Mouse (Mus musculus): ENCODE results near the gene Tgoln1. TPM values are rescaled to one million over a fixed set of nuclear protein-coding genes. Genes with fewer than 3 reads are reported as not detected.
A peak's percentile ranks its signal among the peaks of the same experiment; 100 is the strongest.

Gene Tgoln1
- polyA plus RNA-seq, 1 experiment from 2014 or later: 21.9 TPM

GRCm38 (mm10) chr6:72607060-72607459 lies 9.7 kb downstream of the Tgoln1 start:
- Histone ChIP-seq H3K9ac (no peak overlapping the region), H3K27ac (no peak overlapping the region), H3K9me3 (no peaks in the 10 kb centered on the region), H3K4me3 (no peak overlapping the region), H3K36me3 (peaks cover 64% of the 10 kb centered on the region), H3K4me2 (no peak overlapping the region), H3K27me3 (no peaks in the 10 kb centered on the region), H3K4me1 (no peaks in the 10 kb centered on the region)
- WGBS: 79% methylated on average over 4 of the region's 4 CpGs
- ATAC-seq (ENCODE audit: insufficient number of reproducible peaks, insufficient read depth, low FRiP score, low TSS enrichment, low read depth): no peak

GRCm38 (mm10) chr6:72604066-72604465 lies 12.7 kb downstream of the Tgoln1 start:
- peaks cover 5% of the 10 kb centered on the region for H3K4me1 ChIP-seq
- no peaks in the 10 kb centered on the region for H3K9me3 ChIP-seq
- H3K4me3 ChIP-seq: no peak overlapping the region
- H3K9ac ChIP-seq: no peak overlapping the region
- H3K27ac ChIP-seq: no peak overlapping the region
- no peak for ATAC-seq (ENCODE audit: insufficient number of reproducible peaks, insufficient read depth, low FRiP score, low TSS enrichment, low read depth)
- H3K36me3 ChIP-seq: peaks cover 34% of the 10 kb centered on the region
- no peaks in the 10 kb centered on the region for H3K27me3 ChIP-seq
- no peak overlapping the region for H3K4me2 ChIP-seq
- WGBS: 76% methylated on average over 2 of the region's 2 CpGs

- WGBS: 58% methylated on average over 1 of the region's 1 CpGs
- Histone ChIP-seq H3K4me2 (no peak overlapping the region), H3K9ac (no peak overlapping the region), H3K27me3 (no peaks in the 10 kb centered on the region), H3K4me1 (peaks cover 18% of the 10 kb centered on the region), H3K36me3 (peaks cover 17% of the 10 kb centered on the region), H3K9me3 (no peaks in the 10 kb centered on the region), H3K27ac (no peak overlapping the region), H3K4me3 (no peak overlapping the region)
- no peak for ATAC-seq (ENCODE audit: insufficient number of reproducible peaks, insufficient read depth, low FRiP score, low TSS enrichment, low read depth)
Observed at GRCm38 (mm10) chr6:72601732-72602131, 15.1 kb downstream of the Tgoln1 start.

- no peak overlapping the region for H3K4me3 ChIP-seq
- 80% methylated on average over 12 of the region's 12 CpGs for WGBS
- no peak overlapping the region for H3K9ac ChIP-seq
- H3K9me3 ChIP-seq: no peaks in the 10 kb centered on the region
- H3K27me3 ChIP-seq: no peaks in the 10 kb centered on the region
- no peak for ATAC-seq (ENCODE audit: insufficient number of reproducible peaks, insufficient read depth, low FRiP score, low TSS enrichment, low read depth)
- no peak overlapping the region for H3K4me2 ChIP-seq
- H3K36me3 ChIP-seq: peaks cover 8% of the 10 kb centered on the region
- no peak overlapping the region for H3K27ac ChIP-seq
- H3K4me1 ChIP-seq: peaks cover 18% of the 10 kb centered on the region
Observed at GRCm38 (mm10) chr6:72600771-72601170, 16.0 kb downstream of the Tgoln1 start.

GRCm38 (mm10) chr6:72600216-72600615 lies 16.6 kb downstream of the Tgoln1 start:
- H3K27me3 ChIP-seq: no peaks in the 10 kb centered on the region
- H3K4me3 ChIP-seq: no peak overlapping the region
- H3K9me3 ChIP-seq: no peaks in the 10 kb centered on the region
- no peak for ATAC-seq (ENCODE audit: insufficient number of reproducible peaks, insufficient read depth, low FRiP score, low TSS enrichment, low read depth)
- peaks cover 18% of the 10 kb centered on the region for H3K4me1 ChIP-seq
- H3K9ac ChIP-seq: no peak overlapping the region
- no peak overlapping the region for H3K27ac ChIP-seq
- H3K4me2 ChIP-seq: no peak overlapping the region
- peaks cover 4% of the 10 kb centered on the region for H3K36me3 ChIP-seq
- 80% methylated on average over 6 of the region's 6 CpGs for WGBS

GRCm38 (mm10) chr6:72598791-72599557 lies 17.8 kb downstream of the Tgoln1 start:
- ATAC-seq (ENCODE audit: insufficient number of reproducible peaks, insufficient read depth, low FRiP score, low TSS enrichment, low read depth): no peak
- Histone ChIP-seq H3K4me1 (peaks cover 18% of the 10 kb centered on the region), H3K27ac (peak overlapping the region; percentile 84), H3K36me3 (no peaks in the 10 kb centered on the region), H3K4me2 (peak overlapping the region; percentile 81), H3K9ac (peak overlapping the region; percentile 72), H3K4me3 (peak overlapping the region; percentile 66), H3K27me3 (no peaks in the 10 kb centered on the region), H3K9me3 (no peaks in the 10 kb centered on the region)
- WGBS: 34% methylated on average over 12 of the region's 12 CpGs

GRCm38 (mm10) chr6:72597956-72598753 lies 18.6 kb downstream of the Tgoln1 start, which contains the start of the genes Elmod3 and Retsat:
TSS of gene Elmod3 (minus strand) at chr6:72598413.
TSS of gene Retsat (plus strand) at chr6:72598475.
- H3K4me1 ChIP-seq: peaks cover 18% of the 10 kb centered on the region
- H3K9me3 ChIP-seq: no peaks in the 10 kb centered on the region
- peak within 1 kb of the TSS; percentile 81 for H3K4me2 ChIP-seq
- no peaks in the 10 kb centered on the region for H3K27me3 ChIP-seq
- H3K9ac ChIP-seq: peak within 1 kb of the TSS; percentile 82
- WGBS: 1% methylated on average over 38 of the region's 38 CpGs
- no peaks in the 10 kb centered on the region for H3K36me3 ChIP-seq
- peak within 1 kb of the TSS; percentile 66 for H3K4me3 ChIP-seq
- peak; percentile 87 for ATAC-seq (ENCODE audit: insufficient number of reproducible peaks, insufficient read depth, low FRiP score, low TSS enrichment, low read depth)
- H3K27ac ChIP-seq: peak within 1 kb of the TSS; percentile 84

- H3K27ac ChIP-seq: peak overlapping the region; percentile 51
- ATAC-seq (ENCODE audit: insufficient number of reproducible peaks, insufficient read depth, low FRiP score, low TSS enrichment, low read depth): no peak
Observed at GRCm38 (mm10) chr6:72597083-72597874, 19.5 kb downstream of the Tgoln1 start.

GRCm38 (mm10) chr6:72593914-72594313 lies 22.9 kb downstream of the Tgoln1 start:
- no peak overlapping the region for H3K4me2 ChIP-seq
- 64% methylated on average over 5 of the region's 5 CpGs for WGBS
- H3K4me3 ChIP-seq: no peak overlapping the region
- H3K27ac ChIP-seq: no peak overlapping the region
- no peaks in the 10 kb centered on the region for H3K9me3 ChIP-seq
- H3K36me3 ChIP-seq: 0 out of 2 replicates have a peak, but pooled peaks cover 6% of the 10 kb centered on the region
- no peak overlapping the region for H3K9ac ChIP-seq
- ATAC-seq (ENCODE audit: insufficient number of reproducible peaks, insufficient read depth, low FRiP score, low TSS enrichment, low read depth): no peak
- H3K4me1 ChIP-seq: peaks cover 12% of the 10 kb centered on the region
- no peaks in the 10 kb centered on the region for H3K27me3 ChIP-seq

More at GRCm38 (mm10) chr6:72597083-72597874, 19.5 kb downstream of the Tgoln1 start:
- Histone ChIP-seq H3K9ac (peak overlapping the region; percentile 82), H3K4me1 (peaks cover 18% of the 10 kb centered on the region), H3K36me3 (no peaks in the 10 kb centered on the region), H3K27me3 (no peaks in the 10 kb centered on the region), H3K4me2 (peak overlapping the region; percentile 81), H3K4me3 (peak overlapping the region; percentile 66), H3K9me3 (no peaks in the 10 kb centered on the region)
- WGBS: 43% methylated on average over 13 of the region's 13 CpGs

GRCm38 (mm10) chr6:72593011-72593803 lies 23.6 kb downstream of the Tgoln1 start:
- Histone ChIP-seq H3K27ac (no peak overlapping the region), H3K4me2 (no peak overlapping the region), H3K9me3 (no peaks in the 10 kb centered on the region), H3K27me3 (no peaks in the 10 kb centered on the region), H3K4me1 (peaks cover 12% of the 10 kb centered on the region), H3K4me3 (no peak overlapping the region), H3K9ac (no peak overlapping the region), H3K36me3 (0 out of 2 replicates have a peak, but pooled peaks cover 6% of the 10 kb centered on the region)
- 81% methylated on average over 6 of the region's 6 CpGs for WGBS
- no peak for ATAC-seq (ENCODE audit: insufficient number of reproducible peaks, insufficient read depth, low FRiP score, low TSS enrichment, low read depth)

Data from embryonic facial prominence, embryonic 13.5 days (tissue).